Mouse (Mus musculus): Measurements from ENCODE around the gene Tas2r109. TPM values are rescaled to one million over a fixed set of nuclear protein-coding genes. Genes with fewer than 3 reads are reported as not detected.
"Not testable (repeated sequence)": the region's sequence is repeated elsewhere in the genome, so short reads cannot be mapped to it uniquely, and the experiment has no call there.

The Tas2r109 gene
- not detected for total RNA-seq (2021)
- long read RNA-seq, experiment 1 = 0 reads
- long read RNA-seq, experiment 2 = 0 reads

DNA sequence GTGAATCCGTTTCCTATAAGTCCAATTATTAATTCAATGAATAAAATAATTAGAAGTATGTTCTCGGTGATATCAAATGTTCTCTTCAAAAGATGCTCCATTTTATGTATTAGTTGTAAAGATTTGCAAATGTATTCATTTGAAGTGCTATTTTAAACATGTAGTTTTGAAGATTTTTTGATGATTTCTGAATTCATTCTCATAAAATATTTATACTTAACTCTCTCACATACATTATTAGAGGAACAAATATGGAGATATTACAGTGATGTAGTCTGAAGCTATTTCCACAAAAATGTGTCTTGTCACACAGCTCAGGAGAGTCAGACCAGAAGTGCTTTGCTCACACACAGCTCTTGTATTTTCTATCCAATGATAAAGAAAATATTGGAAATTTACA, at the start of gene Tas2r109:
Tas2r109 (minus strand) TSS at position 101 of the 400 bp plus-strand sequence.
- no peak for TF ChIP-seq CTCF (conservative IDR thresholded peaks at IDR 0.05)
- no peak within 1 kb of the TSS for H3K27ac ChIP-seq
- no peak within 1 kb of the TSS for H3K4me3 ChIP-seq
- DNase-seq (ENCODE audit: low spot score in 2 of 2) = no peak

- Histone ChIP-seq H3K4me3 (no peak within 1 kb of the TSS), H3K27ac (no peak within 1 kb of the TSS)
- no peak for DNase-seq (ENCODE audit: low spot score in 2 of 2)
- TF ChIP-seq CTCF (conservative IDR thresholded peaks at IDR 0.05) = no peak
Observed at GRCm38 (mm10) chr6:132957819-132958218, 22.9 kb downstream of the Tas2r109 start, which contains the start of gene Tas2r131. Tas2r131 (minus strand) TSS chr6:132957919.

- no peak for DNase-seq (ENCODE audit: low spot score in 2 of 2)
- Histone ChIP-seq H3K4me3 (no peak within 1 kb of the TSS), H3K27ac (no peak within 1 kb of the TSS)
- no peak for TF ChIP-seq CTCF (conservative IDR thresholded peaks at IDR 0.05)
Observed at GRCm38 (mm10) chr6:132950802-132951201, 30.0 kb downstream of the Tas2r109 start, which contains the start of gene Tas2r129. Tas2r129 (plus strand) TSS chr6:132951102.

DNA sequence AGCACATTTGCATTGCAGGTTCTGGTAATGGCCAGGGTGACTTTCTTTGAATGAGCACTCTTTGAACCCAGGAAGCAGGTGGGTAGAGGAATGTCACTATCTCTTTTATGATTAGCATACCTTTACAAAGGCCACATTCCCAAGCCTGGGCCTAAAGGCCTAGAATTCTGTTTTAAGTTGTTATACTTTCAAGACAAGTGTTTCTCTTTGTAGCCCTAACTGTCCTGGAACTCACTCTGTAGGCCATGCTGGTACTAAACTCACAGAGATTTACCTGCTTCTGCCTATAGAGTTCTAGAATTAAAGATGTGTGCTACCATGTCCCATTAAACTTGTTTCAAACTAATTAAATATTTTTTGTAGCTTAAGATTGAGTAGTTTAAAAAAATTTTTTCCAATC, 39.4 kb downstream of the Tas2r109 start:
- DNase-seq (ENCODE audit: low spot score in 2 of 2); H3K4me3 ChIP-seq; H3K27ac ChIP-seq: not testable (repeated sequence)

Other genes with a start within 250 kb of the Tas2r109 start
- gene Tas2r115, start 242.9 kb downstream of the Tas2r109 start, total RNA-seq (2021) = not detected
- gene Tas2r124, start 226.2 kb downstream of the Tas2r109 start, total RNA-seq (2021) = not detected
- gene Tas2r102, start 218.8 kb downstream of the Tas2r109 start, total RNA-seq (2021) = not detected
- gene Tas2r136, start 202.8 kb downstream of the Tas2r109 start, total RNA-seq (2021) = not detected
- gene Tas2r117, start 178.1 kb downstream of the Tas2r109 start, total RNA-seq (2021) = not detected
- gene Tas2r123, start 133.8 kb downstream of the Tas2r109 start, total RNA-seq (2021) = not detected
- gene Tas2r116, start 125.5 kb downstream of the Tas2r109 start, total RNA-seq (2021) = not detected
- not detected for gene Tas2r110, start 113.0 kb downstream of the Tas2r109 start, total RNA-seq (2021)
- not detected for gene Tas2r113, start 88.0 kb downstream of the Tas2r109 start, total RNA-seq (2021)
- not detected for gene Tas2r125, start 71.3 kb downstream of the Tas2r109 start, total RNA-seq (2021)
- gene Tas2r129, start 29.9 kb downstream of the Tas2r109 start, total RNA-seq (2021) = not detected
- not detected for gene Tas2r131, start 23.0 kb downstream of the Tas2r109 start, total RNA-seq (2021)
- gene Tas2r103, start 56.1 kb upstream of the Tas2r109 start, total RNA-seq (2021) = not detected
- gene Tas2r140, start 74.9 kb upstream of the Tas2r109 start, total RNA-seq (2021) = not detected
- 10 to 100 TPM; 90.6 to 93.9 TPM for gene Smim10l1, start 123.9 kb upstream of the Tas2r109 start, total RNA-seq (2021)